Mouse (Mus musculus): Measurements from ENCODE around the gene Ccl9. TPM values are rescaled to one million over a fixed set of nuclear protein-coding genes. Genes with fewer than 3 reads are reported as not detected.

Gene Ccl9
- polyA plus RNA-seq, 1 experiment from 2014 or later, result 1.1 TPM

GRCm38 (mm10) chr11:83603399-83603798 is 25.0 kb upstream of the Ccl9 start:
- Histone ChIP-seq H3K4me2 (ENCODE audit: low read length) (no peak overlapping the region), H3K9ac (ENCODE audit: low read depth, low read length) (no peak overlapping the region), H3K27me3 (ENCODE audit: control insufficient read depth, insufficient read depth, low read depth, low read length) (no peaks in the 10 kb centered on the region), H3K36me3 (ENCODE audit: control insufficient read depth, insufficient read depth, low read length) (no peaks in the 10 kb centered on the region), H3K9me3 (replicated peaks; ENCODE audit: control insufficient read depth, low read length, poor library complexity, severe bottlenecking) (no peaks in the 10 kb centered on the region), H3K4me3 (ENCODE audit: low read depth, low read length) (no peak overlapping the region), H3K4me1 (ENCODE audit: control insufficient read depth, insufficient read depth, low read length) (no peaks in the 10 kb centered on the region), H3K27ac (ENCODE audit: low read length) (no peak overlapping the region)
- no peak for ATAC-seq
- WGBS, result 95% methylated on average over 3 of the region's 3 CpGs

DNA sequence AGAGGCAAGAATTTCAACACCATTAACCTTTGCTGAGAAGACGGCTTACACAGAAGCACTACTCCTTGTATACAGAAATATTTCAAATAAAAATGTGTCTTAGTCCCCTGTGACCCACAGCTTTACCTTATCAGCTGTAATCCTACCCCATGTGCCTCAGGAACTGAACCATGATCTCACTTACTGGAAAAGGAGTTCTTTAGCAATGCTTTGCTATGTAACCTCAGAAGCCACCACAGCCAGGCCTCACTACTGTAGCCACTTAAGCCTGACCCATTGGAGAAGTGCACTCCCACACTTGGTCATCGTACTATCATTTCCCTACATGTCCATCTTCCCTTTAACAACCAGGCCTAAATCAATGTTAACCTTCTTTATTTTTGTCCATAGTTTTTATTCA is 22.1 kb upstream of the Ccl9 start:
- H3K4me1 ChIP-seq (ENCODE audit: control insufficient read depth, insufficient read depth, low read length), result no peaks in the 10 kb centered on the region
- no peak overlapping the region for H3K4me3 ChIP-seq (ENCODE audit: low read depth, low read length)
- 90% methylated on average over 2 of the region's 2 CpGs for WGBS
- no peak overlapping the region for H3K4me2 ChIP-seq (ENCODE audit: low read length)
- H3K9me3 ChIP-seq (replicated peaks; ENCODE audit: control insufficient read depth, low read length, poor library complexity, severe bottlenecking), result no peaks in the 10 kb centered on the region
- no peak overlapping the region for H3K9ac ChIP-seq (ENCODE audit: low read depth, low read length)
- no peaks in the 10 kb centered on the region for H3K27me3 ChIP-seq (ENCODE audit: control insufficient read depth, insufficient read depth, low read depth, low read length)
- H3K27ac ChIP-seq (ENCODE audit: low read length), result no peak overlapping the region
- H3K36me3 ChIP-seq (ENCODE audit: control insufficient read depth, insufficient read depth, low read length), result no peaks in the 10 kb centered on the region
- ATAC-seq, result no peak

GRCm38 (mm10) chr11:83598991-83599390 is 20.6 kb upstream of the Ccl9 start:
- Histone ChIP-seq H3K4me3 (ENCODE audit: low read depth, low read length) (no peak overlapping the region), H3K27ac (ENCODE audit: low read length) (no peak overlapping the region), H3K4me2 (ENCODE audit: low read length) (no peak overlapping the region), H3K9me3 (replicated peaks; ENCODE audit: control insufficient read depth, low read length, poor library complexity, severe bottlenecking) (no peaks in the 10 kb centered on the region), H3K9ac (ENCODE audit: low read depth, low read length) (no peak overlapping the region), H3K4me1 (ENCODE audit: control insufficient read depth, insufficient read depth, low read length) (no peaks in the 10 kb centered on the region), H3K27me3 (ENCODE audit: control insufficient read depth, insufficient read depth, low read depth, low read length) (no peaks in the 10 kb centered on the region), H3K36me3 (ENCODE audit: control insufficient read depth, insufficient read depth, low read length) (no peaks in the 10 kb centered on the region)
- 90% methylated on average over 3 of the region's 3 CpGs for WGBS
- no peak for ATAC-seq

- H3K27ac ChIP-seq (ENCODE audit: low read length), result no peak overlapping the region
- no peaks in the 10 kb centered on the region for H3K4me1 ChIP-seq (ENCODE audit: control insufficient read depth, insufficient read depth, low read length)
- no peak overlapping the region for H3K4me2 ChIP-seq (ENCODE audit: low read length)
- no peaks in the 10 kb centered on the region for H3K36me3 ChIP-seq (ENCODE audit: control insufficient read depth, insufficient read depth, low read length)
- no peak overlapping the region for H3K4me3 ChIP-seq (ENCODE audit: low read depth, low read length)
- 88% methylated on average over 3 of the region's 3 CpGs for WGBS
- no peaks in the 10 kb centered on the region for H3K9me3 ChIP-seq (replicated peaks; ENCODE audit: control insufficient read depth, low read length, poor library complexity, severe bottlenecking)
- ATAC-seq, result no peak
- H3K9ac ChIP-seq (ENCODE audit: low read depth, low read length), result no peak overlapping the region
- H3K27me3 ChIP-seq (ENCODE audit: control insufficient read depth, insufficient read depth, low read depth, low read length), result no peaks in the 10 kb centered on the region
Observed at GRCm38 (mm10) chr11:83598207-83598837, 19.9 kb upstream of the Ccl9 start.

DNA sequence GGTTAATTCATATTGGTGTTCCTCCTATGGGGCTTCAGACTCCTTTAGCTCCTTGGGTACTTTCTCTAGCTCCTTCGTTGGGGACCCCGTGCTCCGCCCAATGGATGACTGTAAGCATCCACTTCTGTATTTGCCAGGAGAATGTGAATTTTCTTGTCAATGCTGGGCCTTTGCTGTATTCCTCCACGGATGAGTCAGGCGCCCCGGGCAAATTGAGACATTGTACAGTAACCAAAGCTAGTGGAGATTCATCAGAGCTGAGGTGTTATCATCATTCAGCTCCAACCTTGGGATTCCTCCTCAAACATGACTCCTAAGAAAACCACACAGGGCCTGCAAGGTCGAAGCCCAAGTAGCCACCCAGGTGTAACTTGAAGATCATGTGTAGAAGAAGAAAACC is 19.4 kb upstream of the Ccl9 start:
- H3K4me2 ChIP-seq (ENCODE audit: low read length), result no peak overlapping the region
- 93% methylated on average over 7 of the region's 7 CpGs for WGBS
- no peaks in the 10 kb centered on the region for H3K36me3 ChIP-seq (ENCODE audit: control insufficient read depth, insufficient read depth, low read length)
- H3K27ac ChIP-seq (ENCODE audit: low read length), result no peak overlapping the region
- no peaks in the 10 kb centered on the region for H3K4me1 ChIP-seq (ENCODE audit: control insufficient read depth, insufficient read depth, low read length)
- H3K4me3 ChIP-seq (ENCODE audit: low read depth, low read length), result no peak overlapping the region
- H3K9ac ChIP-seq (ENCODE audit: low read depth, low read length), result no peak overlapping the region
- H3K27me3 ChIP-seq (ENCODE audit: control insufficient read depth, insufficient read depth, low read depth, low read length), result no peaks in the 10 kb centered on the region
- ATAC-seq, result no peak
- H3K9me3 ChIP-seq (replicated peaks; ENCODE audit: control insufficient read depth, low read length, poor library complexity, severe bottlenecking), result no peaks in the 10 kb centered on the region

- H3K4me3 ChIP-seq (ENCODE audit: low read depth, low read length), result no peak overlapping the region
- H3K9me3 ChIP-seq (replicated peaks; ENCODE audit: control insufficient read depth, low read length, poor library complexity, severe bottlenecking), result no peaks in the 10 kb centered on the region
- no peak overlapping the region for H3K27ac ChIP-seq (ENCODE audit: low read length)
- H3K9ac ChIP-seq (ENCODE audit: low read depth, low read length), result no peak overlapping the region
- WGBS, result 86% methylated on average over 7 of the region's 7 CpGs
- no peaks in the 10 kb centered on the region for H3K36me3 ChIP-seq (ENCODE audit: control insufficient read depth, insufficient read depth, low read length)
- H3K27me3 ChIP-seq (ENCODE audit: control insufficient read depth, insufficient read depth, low read depth, low read length), result no peaks in the 10 kb centered on the region
- H3K4me1 ChIP-seq (ENCODE audit: control insufficient read depth, insufficient read depth, low read length), result no peaks in the 10 kb centered on the region
- H3K4me2 ChIP-seq (ENCODE audit: low read length), result no peak overlapping the region
- no peak for ATAC-seq
Observed at GRCm38 (mm10) chr11:83595669-83596455, 17.4 kb upstream of the Ccl9 start.

- Histone ChIP-seq H3K4me3 (ENCODE audit: low read depth, low read length) (no peak overlapping the region), H3K9ac (ENCODE audit: low read depth, low read length) (no peak overlapping the region), H3K27me3 (ENCODE audit: control insufficient read depth, insufficient read depth, low read depth, low read length) (no peaks in the 10 kb centered on the region), H3K4me2 (ENCODE audit: low read length) (no peak overlapping the region), H3K27ac (ENCODE audit: low read length) (no peak overlapping the region), H3K4me1 (ENCODE audit: control insufficient read depth, insufficient read depth, low read length) (no peaks in the 10 kb centered on the region), H3K9me3 (replicated peaks; ENCODE audit: control insufficient read depth, low read length, poor library complexity, severe bottlenecking) (no peaks in the 10 kb centered on the region), H3K36me3 (ENCODE audit: control insufficient read depth, insufficient read depth, low read length) (no peaks in the 10 kb centered on the region)
- ATAC-seq, result no peak
- WGBS, result 91% methylated on average over 5 of the region's 5 CpGs
Observed at GRCm38 (mm10) chr11:83593453-83593852, 15.0 kb upstream of the Ccl9 start.

DNA sequence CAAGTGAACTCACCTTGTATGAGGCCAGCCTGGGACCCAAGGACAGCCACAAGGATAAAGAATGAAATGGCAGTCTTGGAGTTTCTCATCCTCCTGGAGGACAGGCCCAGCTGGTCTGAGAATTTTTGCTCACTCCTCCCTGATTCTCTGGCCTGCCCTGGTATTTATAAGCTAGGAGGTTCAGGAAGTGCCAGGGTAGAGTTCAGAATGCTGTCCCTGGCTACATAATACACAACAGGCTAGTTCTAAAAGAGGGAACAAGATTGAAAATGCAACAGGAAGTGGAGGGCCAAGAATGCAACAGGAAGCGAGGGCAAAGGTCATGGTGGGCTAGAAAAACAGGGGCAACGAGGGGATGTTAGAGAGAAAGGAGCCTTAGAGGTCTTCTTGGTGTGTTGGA is 14.4 kb upstream of the Ccl9 start, which contains the start of gene Ccl6:
Gene Ccl6 (minus strand): TSS at position 235 of the 400 bp plus-strand sequence.
- H3K27me3 ChIP-seq (ENCODE audit: control insufficient read depth, insufficient read depth, low read depth, low read length), result no peaks in the 10 kb centered on the region
- no peak within 1 kb of the TSS for H3K4me2 ChIP-seq (ENCODE audit: low read length)
- no peaks in the 10 kb centered on the region for H3K36me3 ChIP-seq (ENCODE audit: control insufficient read depth, insufficient read depth, low read length)
- WGBS, result 66% methylated on average over 2 of the region's 2 CpGs
- no peak within 1 kb of the TSS for H3K27ac ChIP-seq (ENCODE audit: low read length)
- no peak for ATAC-seq
- H3K4me1 ChIP-seq (ENCODE audit: control insufficient read depth, insufficient read depth, low read length), result no peaks in the 10 kb centered on the region
- H3K9me3 ChIP-seq (replicated peaks; ENCODE audit: control insufficient read depth, low read length, poor library complexity, severe bottlenecking), result no peaks in the 10 kb centered on the region
- no peak within 1 kb of the TSS for H3K9ac ChIP-seq (ENCODE audit: low read depth, low read length)
- no peak within 1 kb of the TSS for H3K4me3 ChIP-seq (ENCODE audit: low read depth, low read length)

GRCm38 (mm10) chr11:83584232-83584631 is 5.8 kb upstream of the Ccl9 start:
- no peak for ATAC-seq
- Histone ChIP-seq H3K4me3 (ENCODE audit: low read depth, low read length) (no peak overlapping the region), H3K9me3 (replicated peaks; ENCODE audit: control insufficient read depth, low read length, poor library complexity, severe bottlenecking) (no peaks in the 10 kb centered on the region), H3K27ac (ENCODE audit: low read length) (no peak overlapping the region), H3K27me3 (ENCODE audit: control insufficient read depth, insufficient read depth, low read depth, low read length) (no peaks in the 10 kb centered on the region), H3K36me3 (ENCODE audit: control insufficient read depth, insufficient read depth, low read length) (no peaks in the 10 kb centered on the region), H3K4me2 (ENCODE audit: low read length) (no peak overlapping the region), H3K9ac (ENCODE audit: low read depth, low read length) (no peak overlapping the region), H3K4me1 (ENCODE audit: control insufficient read depth, insufficient read depth, low read length) (no peaks in the 10 kb centered on the region)
- WGBS, result 91% methylated on average over 2 of the region's 2 CpGs
